Mouse (Mus musculus) olfactory bulb, adult 2 months (tissue): ENCODE data around the gene C2.

Experiments
- CTCF ChIP-seq: fragments of 200-500 bp; IDR thresholded peaks from 2 replicates; pipeline ENCODE4 v1.5.1; 2012; ENCODE audit warnings: low read depth, mild to moderate bottlenecking, low read length, moderate library complexity; ENCODE audit not compliant: insufficient read depth
- POLR2A ChIP-seq: fragments of 200-500 bp; IDR thresholded peaks from 2 replicates; pipeline ENCODE4 v1.6.1; 2012; ENCODE audit warnings: mild to moderate bottlenecking, low read depth, low read length, moderate library complexity; ENCODE audit not compliant: insufficient read depth

DNA sequence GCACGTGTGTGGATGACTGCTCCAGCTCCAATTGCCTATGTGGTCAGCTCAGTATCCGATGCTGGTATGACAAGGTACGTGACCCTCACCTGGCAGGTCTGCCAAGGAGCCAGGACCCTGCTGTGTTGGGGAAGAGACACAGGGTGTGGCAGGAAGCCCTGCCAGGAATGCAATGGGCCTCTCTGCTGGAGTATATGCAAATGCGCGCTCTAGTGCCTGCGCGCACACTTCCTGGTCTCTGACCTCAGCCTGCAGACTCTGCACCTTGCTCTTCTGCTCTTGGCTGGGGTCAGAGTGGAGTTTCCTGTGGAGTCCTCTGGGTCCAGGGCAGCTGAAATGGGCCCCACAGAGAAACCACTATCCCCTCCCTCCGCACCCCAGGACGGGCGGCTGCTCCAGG lies 12.9 kb upstream of the C2 start:
- no peak for TF ChIP-seq POLR2A
- no peak for TF ChIP-seq CTCF
